Mouse (Mus musculus): ENCODE data around the gene Anln. TPM values are rescaled to one million over a fixed set of nuclear protein-coding genes. Genes with fewer than 3 reads are reported as not detected.
"Not testable (repeated sequence)": the region's sequence is repeated elsewhere in the genome, so short reads cannot be mapped to it uniquely, and the experiment has no call there.

The Anln gene
- polyA plus RNA-seq, 1 experiment from 2014 or later, result 38.7 TPM

GRCm38 (mm10) chr9:22322381-22323211 lies 66.4 kb downstream of the Anln start:
- 77% methylated on average over 8 of the region's 8 CpGs for WGBS
- no peaks in the 10 kb centered on the region for H3K9me3 ChIP-seq (ENCODE audit: control insufficient read depth, low read length)
- 0 out of 2 replicates have a peak, but pooled peaks cover 4% of the 10 kb centered on the region for H3K4me1 ChIP-seq (ENCODE audit: control insufficient read depth, insufficient read depth, low read length)

GRCm38 (mm10) chr9:22319109-22319508 lies 69.9 kb downstream of the Anln start:
- H3K27me3 ChIP-seq (replicated peaks; ENCODE audit: control insufficient read depth, insufficient read depth, low read length), result no peaks in the 10 kb centered on the region
- ATAC-seq (ENCODE audit: low read depth), result no peak
- WGBS, result 97% methylated on average over 1 of the region's 1 CpGs
- no peak overlapping the region for H3K9ac ChIP-seq (ENCODE audit: low read depth, low read length)
- H3K27ac ChIP-seq (replicated peaks; ENCODE audit: low read depth, low read length), result no peak overlapping the region
- H3K4me3 ChIP-seq (ENCODE audit: low read depth, low read length), result no peak overlapping the region
- no peaks in the 10 kb centered on the region for H3K4me1 ChIP-seq (ENCODE audit: control insufficient read depth, insufficient read depth, low read length)
- H3K36me3 ChIP-seq (ENCODE audit: control insufficient read depth, insufficient read depth, low read length), result no peaks in the 10 kb centered on the region
- 0 out of 2 replicates have a peak, but pooled peaks cover 4% of the 10 kb centered on the region for H3K9me3 ChIP-seq (ENCODE audit: control insufficient read depth, low read length)
- H3K4me2 ChIP-seq (ENCODE audit: low read depth, low read length), result no peak overlapping the region
- DNase-seq (ENCODE audit: low spot score), result no peak

More at GRCm38 (mm10) chr9:22322381-22323211, 66.4 kb downstream of the Anln start:
- Histone ChIP-seq H3K36me3 (ENCODE audit: control insufficient read depth, insufficient read depth, low read length) (no peaks in the 10 kb centered on the region), H3K27me3 (replicated peaks; ENCODE audit: control insufficient read depth, insufficient read depth, low read length) (no peaks in the 10 kb centered on the region), H3K4me3 (ENCODE audit: low read depth, low read length) (no peak overlapping the region), H3K4me2 (ENCODE audit: low read depth, low read length) (no peak overlapping the region), H3K27ac (replicated peaks; ENCODE audit: low read depth, low read length) (no peak overlapping the region), H3K9ac (ENCODE audit: low read depth, low read length) (no peak overlapping the region)
- DNase-seq (ENCODE audit: low spot score) (no peak), ATAC-seq (ENCODE audit: low read depth) (no peak)

- H3K4me2 ChIP-seq (ENCODE audit: low read depth, low read length); H3K9ac ChIP-seq (ENCODE audit: low read depth, low read length); H3K27me3 ChIP-seq (replicated peaks; ENCODE audit: control insufficient read depth, insufficient read depth, low read length); ATAC-seq (ENCODE audit: low read depth); H3K9me3 ChIP-seq (ENCODE audit: control insufficient read depth, low read length); H3K36me3 ChIP-seq (ENCODE audit: control insufficient read depth, insufficient read depth, low read length); H3K4me1 ChIP-seq (ENCODE audit: control insufficient read depth, insufficient read depth, low read length); H3K27ac ChIP-seq (replicated peaks; ENCODE audit: low read depth, low read length); H3K4me3 ChIP-seq (ENCODE audit: low read depth, low read length); DNase-seq (ENCODE audit: low spot score): not testable (repeated sequence)
- WGBS, result 66% methylated on average over 5 of the region's 5 CpGs
Measured at GRCm38 (mm10) chr9:22316047-22316446, 72.9 kb downstream of the Anln start.

- Histone ChIP-seq H3K9me3 (ENCODE audit: control insufficient read depth, low read length) (0 out of 2 replicates have a peak, but pooled peaks cover 4% of the 10 kb centered on the region), H3K9ac (ENCODE audit: low read depth, low read length) (no peak overlapping the region), H3K4me3 (ENCODE audit: low read depth, low read length) (no peak overlapping the region), H3K27ac (replicated peaks; ENCODE audit: low read depth, low read length) (no peak overlapping the region), H3K4me2 (ENCODE audit: low read depth, low read length) (no peak overlapping the region), H3K36me3 (ENCODE audit: control insufficient read depth, insufficient read depth, low read length) (no peaks in the 10 kb centered on the region), H3K4me1 (ENCODE audit: control insufficient read depth, insufficient read depth, low read length) (no peaks in the 10 kb centered on the region), H3K27me3 (replicated peaks; ENCODE audit: control insufficient read depth, insufficient read depth, low read length) (no peaks in the 10 kb centered on the region)
- ATAC-seq (ENCODE audit: low read depth) (no peak), DNase-seq (ENCODE audit: low spot score) (no peak)
- WGBS, result 67% methylated on average over 3 of the region's 3 CpGs
Measured at GRCm38 (mm10) chr9:22314066-22314465, 74.9 kb downstream of the Anln start.

- H3K9me3 ChIP-seq (ENCODE audit: control insufficient read depth, low read length), result 0 out of 2 replicates have a peak, but pooled peaks cover 4% of the 10 kb centered on the region
- no peak overlapping the region for H3K27ac ChIP-seq (replicated peaks; ENCODE audit: low read depth, low read length)
- H3K4me2 ChIP-seq (ENCODE audit: low read depth, low read length), result no peak overlapping the region
- no peaks in the 10 kb centered on the region for H3K36me3 ChIP-seq (ENCODE audit: control insufficient read depth, insufficient read depth, low read length)
- H3K27me3 ChIP-seq (replicated peaks; ENCODE audit: control insufficient read depth, insufficient read depth, low read length), result no peaks in the 10 kb centered on the region
- ATAC-seq (ENCODE audit: low read depth), result no peak
- no peak overlapping the region for H3K9ac ChIP-seq (ENCODE audit: low read depth, low read length)
- no peak for DNase-seq (ENCODE audit: low spot score)
- no peak overlapping the region for H3K4me3 ChIP-seq (ENCODE audit: low read depth, low read length)
- WGBS, result 81% methylated on average over 5 of the region's 5 CpGs
- H3K4me1 ChIP-seq (ENCODE audit: control insufficient read depth, insufficient read depth, low read length), result no peaks in the 10 kb centered on the region
Measured at GRCm38 (mm10) chr9:22313218-22313617, 75.8 kb downstream of the Anln start.

GRCm38 (mm10) chr9:22309651-22310050 lies 79.3 kb downstream of the Anln start:
- Histone ChIP-seq H3K9ac (ENCODE audit: low read depth, low read length) (no peak overlapping the region), H3K27me3 (replicated peaks; ENCODE audit: control insufficient read depth, insufficient read depth, low read length) (no peaks in the 10 kb centered on the region), H3K27ac (replicated peaks; ENCODE audit: low read depth, low read length) (no peak overlapping the region), H3K4me1 (ENCODE audit: control insufficient read depth, insufficient read depth, low read length) (no peaks in the 10 kb centered on the region), H3K36me3 (ENCODE audit: control insufficient read depth, insufficient read depth, low read length) (peaks cover 7% of the 10 kb centered on the region), H3K9me3 (ENCODE audit: control insufficient read depth, low read length) (no peaks in the 10 kb centered on the region), H3K4me3 (ENCODE audit: low read depth, low read length) (no peak overlapping the region), H3K4me2 (ENCODE audit: low read depth, low read length) (no peak overlapping the region)
- ATAC-seq (ENCODE audit: low read depth) (no peak), DNase-seq (ENCODE audit: low spot score) (peak; percentile 19)
- 79% methylated on average over 5 of the region's 5 CpGs for WGBS

- peaks cover 13% of the 10 kb centered on the region for H3K9me3 ChIP-seq (ENCODE audit: control insufficient read depth, low read length)
- peaks cover 25% of the 10 kb centered on the region for H3K36me3 ChIP-seq (ENCODE audit: control insufficient read depth, insufficient read depth, low read length)
- WGBS, result 14% methylated on average over 9 of the region's 9 CpGs
- H3K27me3 ChIP-seq (replicated peaks; ENCODE audit: control insufficient read depth, insufficient read depth, low read length); H3K4me1 ChIP-seq (ENCODE audit: control insufficient read depth, insufficient read depth, low read length); H3K27ac ChIP-seq (replicated peaks; ENCODE audit: low read depth, low read length); DNase-seq (ENCODE audit: low spot score): not testable (repeated sequence)
- peak overlapping the region; percentile 80 for H3K4me2 ChIP-seq (ENCODE audit: low read depth, low read length)
- ATAC-seq (ENCODE audit: low read depth), result peak; percentile 17; the same call in 1 of the 2 replicates
- peak overlapping the region; percentile 94 for H3K9ac ChIP-seq (ENCODE audit: low read depth, low read length)
- peak overlapping the region; percentile 83 for H3K4me3 ChIP-seq (ENCODE audit: low read depth, low read length)
Measured at GRCm38 (mm10) chr9:22307920-22308262, 81.1 kb downstream of the Anln start.

- peak within 1 kb of the TSS; percentile 85 for H3K27ac ChIP-seq (replicated peaks; ENCODE audit: low read depth, low read length)
- peak within 1 kb of the TSS; percentile 83 for H3K4me3 ChIP-seq (ENCODE audit: low read depth, low read length)
- no peaks in the 10 kb centered on the region for H3K27me3 ChIP-seq (replicated peaks; ENCODE audit: control insufficient read depth, insufficient read depth, low read length)
- H3K4me2 ChIP-seq (ENCODE audit: low read depth, low read length), result peak within 1 kb of the TSS; percentile 80
- H3K4me1 ChIP-seq (ENCODE audit: control insufficient read depth, insufficient read depth, low read length), result no peaks in the 10 kb centered on the region
- ATAC-seq (ENCODE audit: low read depth) (peak; percentile 99), DNase-seq (ENCODE audit: low spot score) (peak; percentile 98)
- H3K36me3 ChIP-seq (ENCODE audit: control insufficient read depth, insufficient read depth, low read length), result peaks cover 31% of the 10 kb centered on the region
- H3K9ac ChIP-seq (ENCODE audit: low read depth, low read length), result peak within 1 kb of the TSS; percentile 94
- 0% methylated on average over 20 of the region's 56 CpGs for WGBS
- peaks cover 13% of the 10 kb centered on the region for H3K9me3 ChIP-seq (ENCODE audit: control insufficient read depth, low read length)
Measured at GRCm38 (mm10) chr9:22307156-22307919, 81.7 kb downstream of the Anln start, which contains the start of gene Zfp810. Gene Zfp810 (minus strand): TSS chr9:22307648.

Measured in embryonic facial prominence, embryonic 14.5 days (tissue).